Mouse (Mus musculus) neural tube, embryonic 11.5 days (tissue): ENCODE measurements around the gene Tbc1d1. TPM values are rescaled to one million over a fixed set of nuclear protein-coding genes. Genes with fewer than 3 reads are reported as not detected.

Experiments used
- ATAC-seq: fragments of 200-750 bp; cut with Nextera tagmentation; 2 replicates; pipeline ENCODE4 v1.8.0; 2017; ENCODE audit warnings: moderate number of reproducible peaks, mild to moderate bottlenecking, moderate TSS enrichment, moderate library complexity; ENCODE audit not compliant: insufficient read depth, low FRiP score, low TSS enrichment
- DNase-seq: peaks from one replicate; pipeline ENCODE4 v3.0.0-alpha.2; 2015; ENCODE audit warnings: low spot score
- H3K27ac ChIP-seq: fragments of 300-500 bp; sonication (generic); 2 replicates; pipeline ENCODE4 v1.5.1; 2014; ENCODE audit warnings: low read depth, mild to moderate bottlenecking, low read length
- H3K27me3 ChIP-seq: fragments of 300-500 bp; sonication (generic); 2 replicates; pipeline ENCODE4 v1.6.1; 2014; ENCODE audit warnings: mild to moderate bottlenecking, low read length, mixed read lengths; ENCODE audit not compliant: control insufficient read depth, insufficient read depth
- H3K36me3 ChIP-seq: fragments of 300-500 bp; sonication (generic); 2 replicates; pipeline ENCODE4 v1.6.1; 2014; ENCODE audit warnings: mild to moderate bottlenecking, low read length, moderate library complexity, mixed read lengths; ENCODE audit not compliant: control insufficient read depth, insufficient read depth
- H3K4me1 ChIP-seq: fragments of 300-500 bp; sonication (generic); 2 replicates; pipeline ENCODE4 v1.6.1; 2014; ENCODE audit warnings: low read length, mixed read lengths; ENCODE audit not compliant: control insufficient read depth, insufficient read depth
- H3K4me2 ChIP-seq: fragments of 300-500 bp; sonication (generic); 2 replicates; pipeline ENCODE4 v1.6.1; 2014; ENCODE audit warnings: low read depth, mild to moderate bottlenecking, moderate library complexity
- H3K4me3 ChIP-seq: fragments of 300-500 bp; sonication (generic); 2 replicates; pipeline ENCODE4 v1.5.1; 2014; ENCODE audit warnings: low read depth, low read length
- H3K9ac ChIP-seq: fragments of 300-500 bp; sonication (generic); 2 replicates; pipeline ENCODE4 v1.6.1; 2014; ENCODE audit warnings: mild to moderate bottlenecking, low read length
- H3K9me3 ChIP-seq: fragments of 300-500 bp; sonication (generic); 2 replicates; pipeline ENCODE4 v1.6.1; 2016; ENCODE audit warnings: low read length; ENCODE audit not compliant: control insufficient read depth
- WGBS: fragments of 180-500 bp; shearing (Covaris S2); extraction: QIAGEN DNeasy Blood & Tissue Kit; methylation state at CpG from one replicate; pipeline ENCODE4 v1.1.7; 2014; 5-methylcytosine and 5-hydroxymethylcytosine counted together
- polyA plus RNA-seq: library from polyadenylated mRNA; unstranded; fragments of >200 nt; fragmentation: Nextera tagmentation; extraction: Ambion mirVana; gene quantifications from 2 replicates; pipeline ENCODE4 v1.2.1, GENCODE M21; 2014

Tbc1d1 gene
- polyA plus RNA-seq, 1 experiment from 2014 or later, result 32.4 TPM

DNA sequence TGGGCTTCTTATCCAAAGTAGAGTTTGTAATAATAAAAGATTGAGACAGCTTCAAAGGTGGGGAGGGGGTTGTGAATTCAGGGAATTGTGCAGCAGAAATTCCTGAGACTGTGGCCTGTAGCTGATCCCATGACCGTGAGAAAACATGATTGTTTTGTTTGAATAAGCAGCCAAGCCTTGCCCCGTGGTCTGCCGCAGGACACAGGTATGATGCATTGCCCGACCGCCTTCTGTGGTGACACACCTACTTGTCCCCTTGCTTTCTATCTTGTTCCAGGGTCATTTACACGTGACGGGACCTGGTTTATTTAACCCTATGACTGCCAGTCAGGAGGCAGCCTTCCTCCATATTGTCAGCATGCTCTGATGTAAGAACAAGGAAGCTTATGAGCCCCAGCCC, 123.6 kb downstream of the Tbc1d1 start:
- WGBS, result 69% methylated on average over 7 of the region's 7 CpGs
- DNase-seq (no peak), ATAC-seq (no peak)
- Histone ChIP-seq H3K4me1 (no peaks in the 10 kb centered on the region), H3K27ac (no peak overlapping the region), H3K36me3 (peaks cover 3% of the 10 kb centered on the region; the same call in 1 of the 2 replicates), H3K4me3 (no peak overlapping the region), H3K27me3 (no peaks in the 10 kb centered on the region), H3K9ac (no peak overlapping the region), H3K9me3 (no peaks in the 10 kb centered on the region), H3K4me2 (no peak overlapping the region)

DNA sequence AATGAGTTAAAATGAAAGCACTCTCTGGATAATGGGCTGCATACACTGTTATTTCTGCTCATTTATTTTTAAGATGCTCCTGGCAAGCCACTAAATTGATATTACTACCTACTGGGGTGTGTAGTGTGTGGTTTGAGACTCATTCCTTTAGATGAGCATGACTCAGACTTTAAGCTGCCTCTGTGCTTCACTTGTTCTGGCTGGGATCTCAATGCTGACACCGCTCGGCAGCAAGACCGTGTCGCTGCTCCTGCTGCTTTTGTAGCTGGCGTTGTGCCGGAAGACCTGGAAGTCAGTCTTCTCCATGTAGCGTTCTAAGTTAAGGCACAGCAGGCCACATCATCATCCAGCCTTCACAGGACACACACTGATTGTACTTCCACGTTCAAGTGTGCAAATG, 124.1 kb downstream of the Tbc1d1 start:
- no peaks in the 10 kb centered on the region for H3K9me3 ChIP-seq
- H3K4me1 ChIP-seq, result no peaks in the 10 kb centered on the region
- no peak for DNase-seq

DNA sequence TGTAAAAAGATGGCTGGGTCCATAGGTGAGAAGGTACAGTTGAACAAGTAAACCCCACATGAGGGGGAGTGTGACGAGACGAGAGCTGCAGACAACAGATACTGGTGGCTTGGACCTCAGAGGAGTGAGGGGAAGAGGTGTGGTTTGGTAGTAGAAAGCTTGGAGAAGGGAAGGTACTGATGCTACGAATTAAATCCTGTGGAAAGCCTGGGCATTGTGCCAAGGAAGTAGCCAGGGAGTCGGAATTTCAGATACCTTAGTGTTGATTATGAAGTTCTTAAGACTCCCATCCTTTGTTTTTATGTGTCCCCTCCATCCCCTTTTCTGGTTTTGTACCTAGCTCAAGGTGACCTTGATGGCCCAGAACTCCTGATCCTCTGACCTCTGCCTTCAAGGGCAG, 124.5 kb downstream of the Tbc1d1 start:
- Histone ChIP-seq H3K9me3 (no peaks in the 10 kb centered on the region), H3K27ac (no peak overlapping the region), H3K4me1 (no peaks in the 10 kb centered on the region), H3K36me3 (peaks cover 3% of the 10 kb centered on the region; the same call in 1 of the 2 replicates), H3K4me2 (no peak overlapping the region), H3K27me3 (no peaks in the 10 kb centered on the region), H3K9ac (no peak overlapping the region), H3K4me3 (no peak overlapping the region)
- ATAC-seq (no peak), DNase-seq (no peak)
- 91% methylated on average over 4 of the region's 4 CpGs for WGBS

More for the DNA sequence above, 124.1 kb downstream of the Tbc1d1 start:
- no peak overlapping the region for H3K4me3 ChIP-seq
- ATAC-seq, result no peak
- H3K36me3 ChIP-seq, result peaks cover 3% of the 10 kb centered on the region; the same call in 1 of the 2 replicates
- H3K27me3 ChIP-seq, result no peaks in the 10 kb centered on the region
- H3K9ac ChIP-seq, result no peak overlapping the region
- WGBS, result 95% methylated on average over 8 of the region's 8 CpGs
- no peak overlapping the region for H3K27ac ChIP-seq
- H3K4me2 ChIP-seq, result no peak overlapping the region

DNA sequence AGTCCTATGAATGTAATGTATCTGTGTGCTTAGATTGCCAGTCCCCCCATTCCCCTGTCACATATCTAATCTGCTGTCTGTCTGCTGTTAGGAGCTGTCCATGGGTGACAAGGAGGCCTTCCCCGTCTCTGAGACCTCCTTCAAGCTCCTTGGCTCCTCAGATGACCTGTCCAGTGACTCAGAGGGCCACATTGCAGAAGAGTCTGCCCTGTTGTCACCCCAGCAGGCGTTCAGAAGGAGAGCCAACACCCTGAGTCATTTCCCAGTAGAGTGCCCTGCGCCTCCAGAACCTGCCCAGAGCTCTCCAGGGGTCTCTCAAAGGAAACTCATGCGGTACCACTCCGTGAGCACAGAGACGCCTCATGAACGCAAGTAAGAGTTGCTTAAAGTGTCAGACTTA, 125.6 kb downstream of the Tbc1d1 start:
- Histone ChIP-seq H3K36me3 (peaks cover 3% of the 10 kb centered on the region; the same call in 1 of the 2 replicates), H3K27me3 (no peaks in the 10 kb centered on the region), H3K9ac (no peak overlapping the region), H3K9me3 (no peaks in the 10 kb centered on the region), H3K27ac (no peak overlapping the region), H3K4me1 (no peaks in the 10 kb centered on the region), H3K4me2 (no peak overlapping the region), H3K4me3 (no peak overlapping the region)
- WGBS, result 96% methylated on average over 7 of the region's 7 CpGs
- DNase-seq, result no peak
- ATAC-seq, result no peak

DNA sequence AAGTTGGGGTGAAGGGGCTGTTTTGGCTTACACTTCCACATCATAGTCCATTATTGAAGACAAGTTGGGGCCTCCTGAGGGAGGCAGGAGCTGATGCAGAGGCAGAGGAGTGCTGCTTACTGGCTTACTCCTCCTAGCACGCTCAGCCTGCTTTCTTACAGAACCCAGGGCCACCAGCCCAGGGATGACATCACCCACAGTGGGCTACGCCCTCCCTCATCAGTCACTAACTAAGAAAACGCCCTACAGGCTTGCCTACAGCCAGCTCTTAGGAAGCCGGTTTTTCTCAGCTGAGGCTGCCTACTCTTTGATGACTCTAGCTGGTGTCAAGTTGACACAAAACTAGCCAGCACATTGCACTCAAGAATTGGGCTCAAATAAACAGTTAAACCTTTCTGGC, 126.5 kb downstream of the Tbc1d1 start:
- ATAC-seq, result no peak

DNA sequence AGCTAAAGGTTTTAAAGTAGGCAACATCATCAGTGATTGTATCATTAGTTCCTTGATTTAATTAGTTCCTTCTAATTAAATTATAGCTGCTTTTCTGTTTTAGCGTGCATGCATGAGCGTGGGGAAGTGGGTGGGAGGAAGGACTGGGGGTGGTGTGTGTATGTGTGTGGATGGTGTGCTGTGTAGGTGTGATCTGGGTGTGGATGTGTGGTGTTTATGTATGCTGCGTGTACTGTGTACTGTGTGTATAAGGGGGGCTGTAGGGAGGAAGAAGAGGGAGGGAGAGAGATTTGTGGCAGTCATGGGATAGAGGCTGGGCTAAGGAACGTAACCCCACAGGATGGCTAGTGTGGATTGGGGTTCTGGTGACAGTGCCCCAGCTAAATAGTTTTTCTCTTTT, 129.2 kb downstream of the Tbc1d1 start:
- Histone ChIP-seq H3K27ac (no peak overlapping the region), H3K36me3 (peaks cover 3% of the 10 kb centered on the region; the same call in 1 of the 2 replicates), H3K4me3 (no peak overlapping the region), H3K9ac (no peak overlapping the region), H3K4me1 (no peaks in the 10 kb centered on the region), H3K27me3 (no peaks in the 10 kb centered on the region), H3K9me3 (no peaks in the 10 kb centered on the region), H3K4me2 (no peak overlapping the region)
- 94% methylated on average over 4 of the region's 4 CpGs for WGBS
- DNase-seq, result no peak
- no peak for ATAC-seq

More for the DNA sequence above, 126.5 kb downstream of the Tbc1d1 start:
- Histone ChIP-seq H3K4me3 (no peak overlapping the region), H3K36me3 (peaks cover 3% of the 10 kb centered on the region; the same call in 1 of the 2 replicates), H3K9me3 (no peaks in the 10 kb centered on the region), H3K27me3 (no peaks in the 10 kb centered on the region), H3K4me2 (no peak overlapping the region), H3K27ac (no peak overlapping the region), H3K9ac (no peak overlapping the region), H3K4me1 (no peaks in the 10 kb centered on the region)
- DNase-seq, result no peak
- 78% methylated on average over 4 of the region's 4 CpGs for WGBS

DNA sequence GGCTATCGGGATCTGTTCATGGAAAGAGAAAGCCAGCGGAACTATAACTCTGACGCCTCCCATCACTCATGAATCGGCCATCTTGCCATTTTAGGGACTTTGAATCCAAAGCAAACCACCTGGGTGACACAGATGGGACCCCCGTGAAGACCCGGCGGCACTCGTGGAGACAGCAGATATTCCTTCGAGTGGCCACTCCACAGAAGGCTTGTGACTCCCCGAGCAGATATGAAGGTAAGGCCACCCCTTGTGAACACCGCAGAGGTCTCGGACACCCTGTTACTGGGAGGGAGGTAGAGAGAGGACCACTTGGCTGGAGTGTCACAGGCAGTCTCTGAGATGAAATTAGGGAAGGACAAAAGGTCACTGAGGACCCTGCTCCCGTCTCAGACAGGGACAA, 129.7 kb downstream of the Tbc1d1 start:
- Histone ChIP-seq H3K9ac (no peak overlapping the region), H3K27ac (no peak overlapping the region), H3K9me3 (no peaks in the 10 kb centered on the region), H3K27me3 (no peaks in the 10 kb centered on the region), H3K4me3 (no peak overlapping the region), H3K4me1 (no peaks in the 10 kb centered on the region), H3K4me2 (no peak overlapping the region), H3K36me3 (peaks cover 3% of the 10 kb centered on the region; the same call in 1 of the 2 replicates)
- 93% methylated on average over 13 of the region's 13 CpGs for WGBS
- no peak for ATAC-seq
- no peak for DNase-seq

DNA sequence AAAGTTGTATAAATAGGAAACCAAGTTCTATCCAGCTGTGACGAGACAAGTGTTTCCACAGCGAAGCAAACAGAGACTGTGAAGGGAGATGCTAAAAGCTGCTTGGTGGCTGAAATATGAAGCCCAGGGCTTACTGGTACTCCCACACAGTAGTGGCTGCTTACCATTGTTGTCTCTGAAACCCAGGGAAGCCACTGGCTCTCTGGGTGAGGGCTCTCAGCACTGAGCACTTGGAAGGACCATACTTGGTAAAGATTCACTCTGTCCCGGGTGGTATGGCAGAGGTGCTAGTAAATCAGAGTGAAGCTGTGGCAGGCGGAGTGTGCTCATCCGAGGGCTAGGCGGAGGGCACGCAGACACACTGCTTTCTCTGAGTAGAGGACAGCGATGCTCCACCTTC, 131.2 kb downstream of the Tbc1d1 start:
- H3K36me3 ChIP-seq, result peaks cover 3% of the 10 kb centered on the region; the same call in 1 of the 2 replicates
- ATAC-seq, result no peak
- H3K27me3 ChIP-seq, result no peaks in the 10 kb centered on the region
- no peak overlapping the region for H3K4me2 ChIP-seq
- H3K4me3 ChIP-seq, result no peak overlapping the region
- H3K4me1 ChIP-seq, result no peaks in the 10 kb centered on the region
- no peak overlapping the region for H3K27ac ChIP-seq
- WGBS, result 95% methylated on average over 8 of the region's 8 CpGs
- H3K9me3 ChIP-seq, result no peaks in the 10 kb centered on the region
- no peak overlapping the region for H3K9ac ChIP-seq
- DNase-seq, result no peak

DNA sequence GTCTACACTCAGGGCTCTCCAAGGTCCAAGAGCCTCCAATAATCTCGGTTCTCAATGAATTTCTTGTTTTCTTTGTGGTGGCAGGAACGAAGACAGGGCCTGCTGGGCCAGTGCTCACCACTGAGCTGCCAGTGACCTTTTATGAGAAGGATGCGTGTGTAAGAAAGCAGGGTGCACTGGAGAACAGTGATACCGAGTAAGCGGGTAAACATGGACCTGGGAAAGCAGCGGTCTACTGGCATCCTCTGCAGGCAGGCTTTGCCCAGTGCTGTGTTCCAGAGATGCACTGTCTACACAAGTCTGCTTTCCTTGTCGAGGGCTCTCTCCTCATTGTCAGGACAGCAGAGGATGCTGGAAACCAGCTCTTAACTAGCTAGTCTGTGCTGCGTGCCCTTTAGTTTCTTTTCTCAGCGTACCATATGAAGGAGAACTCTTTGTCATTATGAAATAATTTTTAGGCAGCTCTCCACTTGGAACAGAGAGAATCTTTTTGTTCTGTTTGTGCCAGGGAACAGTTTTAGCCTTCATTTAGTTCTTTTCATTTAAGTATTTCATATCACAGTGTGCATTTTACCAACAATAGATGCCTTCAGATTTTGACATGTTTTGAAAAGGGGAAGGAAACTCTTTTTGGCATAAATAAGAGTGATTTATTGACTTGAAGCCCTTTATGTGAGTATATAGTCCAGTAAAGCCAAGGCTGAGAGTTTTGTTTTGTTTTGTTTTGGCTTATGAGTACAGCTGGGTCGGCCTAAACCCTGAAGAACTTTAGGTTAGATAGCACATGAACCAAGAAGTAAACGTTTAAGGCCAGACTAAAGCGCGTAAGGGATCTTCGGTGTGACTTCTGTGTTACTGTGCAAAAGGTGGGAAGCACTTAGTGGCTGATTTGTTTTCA, 132.2 kb downstream of the Tbc1d1 start:
- no peak overlapping the region for H3K27ac ChIP-seq
- no peaks in the 10 kb centered on the region for H3K9me3 ChIP-seq
- H3K9ac ChIP-seq, result no peak overlapping the region
- no peak overlapping the region for H3K4me2 ChIP-seq
- no peaks in the 10 kb centered on the region for H3K36me3 ChIP-seq
- WGBS, result 93% methylated on average over 14 of the region's 14 CpGs
- no peaks in the 10 kb centered on the region for H3K4me1 ChIP-seq
- H3K27me3 ChIP-seq, result no peaks in the 10 kb centered on the region
- no peak for DNase-seq
- H3K4me3 ChIP-seq, result no peak overlapping the region
- ATAC-seq, result no peak
